Mouse (Mus musculus) liver, embryonic 12.5 days (tissue): ENCODE results near the gene Gm32802. TPM values are rescaled to one million over a fixed set of nuclear protein-coding genes. Genes with fewer than 3 reads are reported as not detected.
"Not testable (repeated sequence)": the region's sequence is repeated elsewhere in the genome, so short reads cannot be mapped to it uniquely, and the experiment has no call there.

ENCODE experiments used
- ATAC-seq: fragments of 200-750 bp; cut with Nextera tagmentation; 2 replicates; pipeline ENCODE4 v1.8.0; 2017; ENCODE audit warnings: moderate number of reproducible peaks, mild to moderate bottlenecking, moderate library complexity
- H3K27ac ChIP-seq: fragments of 300-500 bp; sonication (generic); 2 replicates; pipeline ENCODE4 v1.5.1; 2016; ENCODE audit warnings: mild to moderate bottlenecking
- H3K27me3 ChIP-seq: fragments of 300-500 bp; sonication (generic); replicated peaks from 2 replicates; pipeline ENCODE4 v1.6.1; 2016; ENCODE audit warnings: mild to moderate bottlenecking, moderate library complexity
- H3K36me3 ChIP-seq: fragments of 300-500 bp; sonication (generic); 2 replicates; pipeline ENCODE4 v1.6.1; 2016; ENCODE audit warnings: mild to moderate bottlenecking, moderate library complexity
- H3K4me1 ChIP-seq: fragments of 300-500 bp; sonication (generic); 2 replicates; pipeline ENCODE4 v1.6.1; 2016
- H3K4me2 ChIP-seq: fragments of 300-500 bp; sonication (generic); 2 replicates; pipeline ENCODE4 v1.6.1; 2016; ENCODE audit warnings: mild to moderate bottlenecking, moderate library complexity
- H3K4me3 ChIP-seq: fragments of 300-500 bp; sonication (generic); 2 replicates; pipeline ENCODE4 v1.5.1; 2016; ENCODE audit warnings: mild to moderate bottlenecking, moderate library complexity
- H3K9ac ChIP-seq: fragments of 300-500 bp; sonication (generic); 2 replicates; pipeline ENCODE4 v1.6.1; 2016; ENCODE audit warnings: mild to moderate bottlenecking, moderate library complexity
- H3K9me3 ChIP-seq: fragments of 300-500 bp; sonication (generic); replicated peaks from 2 replicates; pipeline ENCODE4 v1.6.1; 2016; ENCODE audit warnings: mild to moderate bottlenecking, moderate library complexity
- WGBS: fragments of 180-500 bp; shearing (Covaris S2); methylation state at CpG from one replicate; pipeline ENCODE4 v1.1.7; 2016; ENCODE audit not compliant: insufficient replicate concordance; 5-methylcytosine and 5-hydroxymethylcytosine counted together
- polyA plus RNA-seq: library from polyadenylated mRNA; unstranded; fragments of >200 nt; fragmentation: Nextera tagmentation; extraction: Ambion mirVana; gene quantifications from 2 replicates; pipeline ENCODE4 v1.2.1, GENCODE M21; 2016

Gene Gm32802
- polyA plus RNA-seq, 1 experiment from 2014 or later, result not detected

GRCm38 (mm10) chr10:118294938-118295337 is 36.5 kb downstream of the Gm32802 start, which contains the start of gene Iltifb:
Iltifb (minus strand) TSS chr10:118295038.
- WGBS, result 74% methylated on average over 6 of the region's 6 CpGs
- H3K4me1 ChIP-seq, result no peaks in the 10 kb centered on the region

DNA sequence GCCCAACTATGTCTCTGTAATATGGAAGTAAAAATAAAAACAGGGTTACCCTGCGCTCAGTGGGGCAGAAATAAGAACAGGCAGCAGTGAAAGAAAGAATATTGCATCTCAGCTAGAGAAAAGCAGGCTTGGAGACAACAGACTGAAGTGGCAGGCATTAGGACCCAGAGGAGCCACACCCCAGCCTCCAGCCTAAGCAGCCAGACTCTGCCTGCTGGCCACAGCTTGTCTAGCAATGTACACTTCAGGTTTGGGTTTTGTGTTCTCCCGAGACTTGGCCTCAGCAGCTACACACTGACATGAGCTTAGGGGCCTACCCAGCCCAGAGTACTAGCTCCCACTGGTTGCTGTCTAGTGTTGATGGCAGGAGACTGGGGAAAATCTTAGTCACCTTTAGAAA is 43.6 kb downstream of the Gm32802 start:
- WGBS, result 33% methylated on average over 2 of the region's 2 CpGs
- H3K9me3 ChIP-seq, H3K4me3 ChIP-seq, ATAC-seq, H3K4me2 ChIP-seq, H3K9ac ChIP-seq, H3K4me1 ChIP-seq, H3K36me3 ChIP-seq, H3K27me3 ChIP-seq, H3K27ac ChIP-seq: not testable (repeated sequence)

More at GRCm38 (mm10) chr10:118294938-118295337, 36.5 kb downstream of the Gm32802 start, which contains the start of gene Iltifb:
- no peak for ATAC-seq
- H3K4me2 ChIP-seq, result no peak within 1 kb of the TSS
- no peaks in the 10 kb centered on the region for H3K9me3 ChIP-seq
- H3K36me3 ChIP-seq, result no peaks in the 10 kb centered on the region
- no peak within 1 kb of the TSS for H3K27ac ChIP-seq
- no peak within 1 kb of the TSS for H3K9ac ChIP-seq
- H3K27me3 ChIP-seq, result no peaks in the 10 kb centered on the region
- no peak within 1 kb of the TSS for H3K4me3 ChIP-seq

Other genes with a start within 250 kb of the Gm32802 start
- gene Mdm1, start 116.9 kb upstream of the Gm32802 start, polyA plus RNA-seq, result 17.9 and 19.6 TPM in 2 replicates
- gene Il22, start 53.7 kb upstream of the Gm32802 start, polyA plus RNA-seq, result not detected in 2 replicates
- gene Gm32717, start 17.9 kb upstream of the Gm32802 start, polyA plus RNA-seq, result not detected in 2 replicates
- gene Iltifb, start 36.4 kb downstream of the Gm32802 start, polyA plus RNA-seq, result not detected in 2 replicates
- gene Gm9040, start 68.3 kb downstream of the Gm32802 start, polyA plus RNA-seq, result not detected in 2 replicates
- not detected in 2 replicates for gene Gm9044, start 73.7 kb downstream of the Gm32802 start, polyA plus RNA-seq
- gene Gm9045, start 79.1 kb downstream of the Gm32802 start, polyA plus RNA-seq, result 0.05 TPM in 1 of 2 replicates, not detected in the other
- not detected in 2 replicates for gene Gm9046, start 84.6 kb downstream of the Gm32802 start, polyA plus RNA-seq
- gene Gm9048, start 90.0 kb downstream of the Gm32802 start, polyA plus RNA-seq, result not detected in 2 replicates
- gene Gm9049, start 95.4 kb downstream of the Gm32802 start, polyA plus RNA-seq, result 0.05 TPM in 1 of 2 replicates, not detected in the other
- gene Ifng, start 182.4 kb downstream of the Gm32802 start, polyA plus RNA-seq, result not detected in 2 replicates